Mouse (Mus musculus) liver, postnatal 0 days (tissue): ENCODE results near the gene Ift52. TPM values are rescaled to one million over a fixed set of nuclear protein-coding genes. Genes with fewer than 3 reads are reported as not detected.

ENCODE experiments used
- ATAC-seq: fragments of 200-750 bp; cut with Nextera tagmentation; 2 replicates; pipeline ENCODE4 v1.8.0; 2017; ENCODE audit warnings: mild to moderate bottlenecking, moderate library complexity
- DNase-seq: peaks from one replicate; pipeline ENCODE4 v3.0.0-alpha.2; 2016
- H3K27ac ChIP-seq: fragments of 300-500 bp; sonication (generic); 2 replicates; pipeline ENCODE4 v1.5.1; 2014; ENCODE audit warnings: antibody characterized with exemption, moderate library complexity, mild to moderate bottlenecking, low read depth
- H3K27me3 ChIP-seq: fragments of 300-500 bp; sonication (generic); 2 replicates; pipeline ENCODE4 v1.6.1; 2014; ENCODE audit warnings: low read length, control low read depth, mixed read lengths; ENCODE audit not compliant: insufficient read depth
- H3K36me3 ChIP-seq: fragments of 300-500 bp; sonication (generic); replicated peaks from 2 replicates; pipeline ENCODE4 v1.6.1; 2014; ENCODE audit warnings: mild to moderate bottlenecking, control low read depth, low read length, moderate library complexity, mixed read lengths; ENCODE audit not compliant: insufficient read depth
- H3K4me1 ChIP-seq: fragments of 300-500 bp; sonication (generic); 2 replicates; pipeline ENCODE4 v1.6.1; 2014; ENCODE audit warnings: antibody characterized with exemption, mild to moderate bottlenecking, control low read depth; ENCODE audit not compliant: insufficient read depth
- H3K4me2 ChIP-seq: fragments of 300-500 bp; sonication (generic); 2 replicates; pipeline ENCODE4 v1.6.1; 2014; ENCODE audit warnings: low read depth, mild to moderate bottlenecking, low read length, moderate library complexity, mixed read lengths
- H3K4me3 ChIP-seq: fragments of 300-500 bp; sonication (generic); 2 replicates; pipeline ENCODE4 v1.5.1; 2014; ENCODE audit warnings: low read depth, low read length
- H3K9ac ChIP-seq: fragments of 300-500 bp; sonication (generic); replicated peaks from 2 replicates; pipeline ENCODE4 v1.6.1; 2014; ENCODE audit warnings: mild to moderate bottlenecking, moderate library complexity
- H3K9me3 ChIP-seq: fragments of 300-500 bp; sonication (generic); 2 replicates; pipeline ENCODE4 v1.6.1; 2016; ENCODE audit warnings: mild to moderate bottlenecking, control low read depth, low read length, mixed read lengths
- CTCF ChIP-seq: sonication (generic); IDR thresholded peaks from 2 replicates; pipeline ENCODE4 v1.5.1; 2016; ENCODE audit warnings: antibody characterized with exemption, low read depth
- EP300 ChIP-seq: IDR thresholded peaks from 2 replicates; pipeline ENCODE4 v1.6.1; 2016; ENCODE audit warnings: antibody characterized with exemption, low read depth, mild to moderate bottlenecking
- WGBS: fragments of 180-500 bp; shearing (Covaris S2); extraction: QIAGEN DNeasy Blood & Tissue Kit; methylation state at CpG from one replicate; pipeline ENCODE4 v1.1.7; 2014; ENCODE audit not compliant: insufficient replicate concordance; 5-methylcytosine and 5-hydroxymethylcytosine counted together
- polyA plus RNA-seq: library from polyadenylated mRNA; unstranded; fragments of >200 nt; fragmentation: Nextera tagmentation; extraction: Ambion mirVana; gene quantifications from 2 replicates; pipeline ENCODE4 v1.2.1, GENCODE M21; 2015

The Ift52 gene
- polyA plus RNA-seq, 1 experiment from 2014 or later = 18.4 TPM

DNA sequence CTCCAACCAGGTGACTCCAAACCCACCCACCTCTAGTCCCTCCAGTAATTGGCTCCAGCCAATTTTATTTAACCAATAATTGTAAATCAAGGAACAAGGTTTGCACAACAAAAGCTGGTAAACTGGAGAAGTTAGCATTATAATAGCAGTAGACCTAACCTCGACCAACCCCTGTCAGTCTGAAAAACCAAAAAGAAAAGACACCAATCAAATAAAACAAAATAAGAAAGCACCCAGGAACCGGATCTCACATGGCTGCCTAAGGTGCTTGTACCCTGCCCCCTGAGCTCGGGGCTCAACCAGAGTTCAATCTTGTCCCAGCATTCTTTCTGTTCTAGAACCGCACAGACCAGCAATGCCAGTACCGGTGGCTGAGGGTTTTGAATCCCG lies 45.0 kb downstream of the Ift52 start:
- H3K4me2 ChIP-seq = no peak overlapping the region
- H3K27ac ChIP-seq = no peak overlapping the region
- H3K4me3 ChIP-seq = no peak overlapping the region
- no peak for DNase-seq
- H3K9ac ChIP-seq = no peak overlapping the region
- H3K9me3 ChIP-seq = no peaks in the 10 kb centered on the region
- no peaks in the 10 kb centered on the region for H3K27me3 ChIP-seq
- peaks cover 33% of the 10 kb centered on the region for H3K36me3 ChIP-seq
- TF ChIP-seq CTCF (no peak), EP300 (no peak)
- no peak for ATAC-seq
- WGBS = 83% methylated on average over 6 of the region's 6 CpGs
- peaks cover 10% of the 10 kb centered on the region for H3K4me1 ChIP-seq

DNA sequence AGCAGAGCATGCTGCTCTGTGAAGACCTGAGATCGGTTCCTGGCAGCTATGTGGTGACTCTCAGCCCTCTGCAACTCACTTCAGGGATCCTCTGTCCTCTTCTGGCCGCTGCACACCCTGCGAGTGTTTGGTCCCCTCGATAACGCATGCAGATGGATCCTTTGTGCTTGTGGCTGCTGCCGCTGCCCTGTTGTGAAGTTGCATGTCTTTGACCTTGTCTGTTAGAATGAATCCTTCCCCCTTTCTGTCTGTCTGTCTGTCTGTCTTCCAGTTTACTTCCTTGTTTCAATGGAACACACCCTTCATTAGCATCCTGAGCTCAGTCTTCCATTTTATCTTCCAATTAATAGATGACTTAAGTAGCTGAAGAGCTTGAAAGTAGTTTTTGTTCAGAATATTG lies 49.2 kb downstream of the Ift52 start:
- peaks cover 2% of the 10 kb centered on the region; the same call in 1 of the 2 replicates for H3K4me1 ChIP-seq
- no peak overlapping the region for H3K9ac ChIP-seq
- TF ChIP-seq EP300 = no peak
- TF ChIP-seq CTCF = no peak
- H3K27ac ChIP-seq = no peak overlapping the region
- peaks cover 61% of the 10 kb centered on the region for H3K36me3 ChIP-seq
- no peak for DNase-seq
- H3K9me3 ChIP-seq = no peaks in the 10 kb centered on the region
- 92% methylated on average over 6 of the region's 6 CpGs for WGBS
- no peak overlapping the region for H3K4me3 ChIP-seq
- H3K4me2 ChIP-seq = no peak overlapping the region
- no peak for ATAC-seq
- H3K27me3 ChIP-seq = no peaks in the 10 kb centered on the region

DNA sequence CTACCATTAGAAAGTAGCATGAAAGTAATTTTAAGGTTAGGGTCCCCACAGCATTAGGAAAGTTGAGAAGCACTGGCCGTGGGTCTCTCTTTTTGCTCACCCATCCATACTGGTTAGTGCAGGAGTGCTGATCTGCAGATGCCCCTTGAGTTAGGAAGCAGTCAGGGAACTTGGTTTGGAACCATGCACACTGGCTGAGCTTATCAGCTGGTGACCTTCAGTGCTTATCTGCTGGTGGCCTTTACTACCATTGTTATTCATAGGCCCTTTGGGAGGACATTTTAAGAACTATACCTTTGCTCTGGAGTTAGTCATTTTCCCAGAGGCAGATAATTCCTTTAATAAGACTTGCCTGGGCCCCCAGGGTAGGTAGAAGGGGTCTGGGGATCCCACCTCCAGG lies 50.1 kb downstream of the Ift52 start:
- Histone ChIP-seq H3K36me3 (peaks cover 63% of the 10 kb centered on the region), H3K9me3 (no peaks in the 10 kb centered on the region), H3K4me2 (no peak overlapping the region), H3K27ac (no peak overlapping the region), H3K27me3 (no peaks in the 10 kb centered on the region), H3K4me3 (no peak overlapping the region), H3K4me1 (peaks cover 3% of the 10 kb centered on the region; the same call in 1 of the 2 replicates), H3K9ac (no peak overlapping the region)
- ATAC-seq (no peak), DNase-seq (no peak)
- TF ChIP-seq CTCF (no peak), EP300 (no peak)
- 94% methylated on average over 1 of the region's 1 CpGs for WGBS

DNA sequence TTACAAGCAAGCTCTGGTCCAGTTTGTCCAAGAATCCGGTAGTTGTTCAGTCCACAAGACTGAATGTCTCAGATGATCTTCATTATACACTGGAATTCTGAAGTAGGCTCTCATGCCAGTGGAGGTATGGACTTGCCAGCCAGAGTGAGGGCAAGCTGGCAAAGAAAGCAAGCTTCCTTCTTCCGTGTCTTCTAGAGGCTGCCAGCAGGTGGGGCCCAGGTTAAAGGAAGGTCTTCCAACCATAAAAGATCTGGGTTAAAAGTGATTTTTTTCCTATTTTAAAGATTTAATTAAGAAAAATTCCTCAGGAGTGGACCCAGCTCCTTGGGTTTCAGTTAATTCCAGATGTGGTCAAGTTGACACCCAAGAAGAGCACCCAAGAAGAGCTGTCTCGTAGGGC lies 53.1 kb downstream of the Ift52 start:
- Histone ChIP-seq H3K27ac (no peak overlapping the region), H3K4me1 (peaks cover 3% of the 10 kb centered on the region; the same call in 1 of the 2 replicates), H3K4me2 (no peak overlapping the region), H3K9ac (no peak overlapping the region), H3K4me3 (no peak overlapping the region), H3K9me3 (no peaks in the 10 kb centered on the region), H3K27me3 (no peaks in the 10 kb centered on the region), H3K36me3 (peaks cover 69% of the 10 kb centered on the region)
- TF ChIP-seq CTCF (no peak), EP300 (no peak)
- WGBS = 82% methylated on average over 3 of the region's 3 CpGs
- no peak for DNase-seq
- ATAC-seq = no peak

DNA sequence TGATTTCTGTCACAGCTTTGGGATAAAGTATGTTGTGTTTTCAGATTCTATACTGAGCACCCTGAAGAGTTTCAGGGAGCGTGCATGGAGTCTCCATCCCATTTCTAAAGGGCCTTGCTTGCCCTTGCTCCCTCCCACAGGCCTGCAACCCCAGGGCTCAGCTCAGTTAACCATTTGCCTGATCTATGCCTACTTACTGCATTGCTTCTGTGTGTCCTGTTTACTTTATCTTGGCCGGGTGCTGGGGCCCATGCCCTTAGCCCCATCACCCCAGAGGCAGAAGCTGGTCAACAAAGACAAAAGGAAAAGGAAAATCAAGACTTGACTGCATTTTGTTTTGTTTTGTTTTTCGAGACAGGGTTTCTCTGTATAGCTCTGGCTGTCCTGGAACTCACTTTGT lies 54.4 kb downstream of the Ift52 start:
- peak; percentile 68 for ATAC-seq
- Histone ChIP-seq H3K4me2 (no peak overlapping the region), H3K36me3 (peaks cover 70% of the 10 kb centered on the region), H3K27me3 (no peaks in the 10 kb centered on the region), H3K9ac (no peak overlapping the region), H3K27ac (no peak overlapping the region), H3K9me3 (no peaks in the 10 kb centered on the region), H3K4me1 (peaks cover 3% of the 10 kb centered on the region; the same call in 1 of the 2 replicates), H3K4me3 (no peak overlapping the region)
- DNase-seq = no peak
- TF ChIP-seq CTCF = no peak
- TF ChIP-seq EP300 = no peak
- WGBS = 72% methylated on average over 3 of the region's 3 CpGs

DNA sequence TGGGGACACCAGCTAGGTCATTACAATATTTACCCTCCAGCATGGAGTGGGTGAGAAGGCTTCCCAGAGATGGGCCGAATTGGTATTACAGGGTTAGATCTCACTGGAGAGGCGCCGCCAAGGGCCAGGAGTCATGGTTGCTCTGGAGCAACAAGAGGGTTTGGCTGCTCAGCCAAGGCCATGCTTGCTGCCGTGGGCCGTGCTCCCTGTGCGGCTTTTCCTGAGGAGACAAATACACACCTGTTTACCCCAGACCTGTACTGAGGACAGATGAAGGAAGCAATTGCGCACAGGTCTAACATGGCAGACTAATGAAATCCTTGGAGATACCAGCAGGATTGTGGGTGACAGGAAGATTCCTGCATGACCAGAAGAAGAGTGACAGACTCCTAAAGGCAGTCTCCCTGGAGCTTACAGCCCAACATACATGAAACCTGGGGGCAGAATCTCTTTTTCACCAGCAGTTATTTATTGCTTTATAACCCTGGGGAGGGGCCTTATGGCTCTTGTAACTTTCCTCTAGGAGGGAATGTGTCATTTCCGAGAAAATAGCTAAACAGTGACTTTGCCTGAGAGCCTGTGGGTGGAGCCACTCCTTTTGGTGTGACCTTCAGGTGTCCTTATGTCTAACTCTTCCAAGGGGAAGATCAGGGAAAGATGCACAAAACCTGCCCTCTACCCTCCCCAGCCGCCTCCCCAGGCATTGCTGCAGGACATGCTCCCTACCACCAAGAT lies 56.0 kb downstream of the Ift52 start:
- H3K36me3 ChIP-seq = peaks cover 69% of the 10 kb centered on the region
- H3K27me3 ChIP-seq = no peaks in the 10 kb centered on the region
- no peak overlapping the region for H3K27ac ChIP-seq
- H3K9ac ChIP-seq = no peak overlapping the region
- DNase-seq (no peak), ATAC-seq (no peak)
- H3K4me3 ChIP-seq = no peak overlapping the region
- no peak for TF ChIP-seq CTCF
- no peak for TF ChIP-seq EP300
- peaks cover 3% of the 10 kb centered on the region; the same call in 1 of the 2 replicates for H3K4me1 ChIP-seq
- H3K9me3 ChIP-seq = no peaks in the 10 kb centered on the region
- 90% methylated on average over 9 of the region's 9 CpGs for WGBS
- no peak overlapping the region for H3K4me2 ChIP-seq
